Mouse (Mus musculus) thymus, postnatal 14 days (tissue): Measurements from ENCODE around the gene Fads1.
"Not testable (repeated sequence)": the region's sequence is repeated elsewhere in the genome, so short reads cannot be mapped to it uniquely, and the experiment has no call there.

Experiments
- DNase-seq: peaks from one replicate; pipeline ENCODE4 v3.0.0; 2021

Fads1 gene

DNA sequence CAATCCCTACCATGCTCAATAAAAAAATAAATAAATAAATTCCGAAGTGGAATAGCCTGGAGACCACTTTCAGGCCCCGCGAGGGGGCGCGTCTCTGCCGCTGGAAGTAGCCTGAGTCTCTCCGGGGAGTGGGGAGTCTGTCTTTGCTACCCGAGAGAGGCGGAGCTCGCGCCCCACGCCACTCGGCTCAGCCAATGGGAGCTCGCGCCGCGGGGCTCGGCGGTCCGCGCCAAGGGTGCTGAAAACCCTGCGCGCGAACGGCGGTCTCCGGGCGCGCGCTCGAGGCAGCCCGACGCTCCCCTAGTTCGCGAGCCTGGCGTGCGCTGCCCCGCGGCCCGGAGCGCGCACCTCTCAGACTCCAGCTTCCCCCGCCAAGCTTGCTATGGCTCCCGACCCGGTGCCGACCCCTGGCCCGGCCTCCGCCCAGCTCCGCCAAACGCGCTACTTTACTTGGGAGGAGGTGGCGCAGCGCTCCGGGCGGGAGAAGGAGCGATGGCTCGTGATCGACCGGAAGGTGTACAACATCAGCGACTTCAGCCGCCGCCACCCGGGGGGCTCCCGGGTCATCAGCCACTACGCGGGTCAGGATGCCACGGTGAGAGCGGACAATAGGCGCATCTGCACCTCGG is at the start of gene Fads1:
Fads1 (plus strand) TSS at position 219 of the 629 bp plus-strand sequence.
- peak; percentile 94 for DNase-seq

- no peak for DNase-seq
Measured at GRCm38 (mm10) chr19:10134692-10135091, 48.0 kb upstream of the Fads1 start.

DNA sequence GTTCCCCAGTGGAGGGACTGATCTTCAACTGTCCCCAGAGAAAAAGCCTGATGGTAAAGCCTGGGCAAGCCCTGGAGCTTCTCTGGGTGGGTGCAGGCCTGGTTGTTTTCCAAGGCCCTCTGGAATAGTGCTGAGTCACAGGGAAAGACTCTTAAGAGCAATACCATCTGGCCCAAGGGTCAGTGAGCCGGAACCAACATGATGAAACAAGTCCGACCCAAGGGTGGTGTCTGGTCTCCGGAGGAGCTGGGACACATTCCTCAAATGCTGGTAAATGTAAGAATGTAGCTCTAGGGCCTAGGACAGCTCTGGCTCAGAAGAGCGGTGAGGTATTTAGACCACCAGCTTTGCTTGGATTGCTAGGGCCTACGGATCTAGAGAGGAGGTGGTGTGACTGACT is 45.3 kb upstream of the Fads1 start:
- no peak for DNase-seq

- no peak for DNase-seq
Measured at GRCm38 (mm10) chr19:10139736-10140135, 43.0 kb upstream of the Fads1 start.

DNA sequence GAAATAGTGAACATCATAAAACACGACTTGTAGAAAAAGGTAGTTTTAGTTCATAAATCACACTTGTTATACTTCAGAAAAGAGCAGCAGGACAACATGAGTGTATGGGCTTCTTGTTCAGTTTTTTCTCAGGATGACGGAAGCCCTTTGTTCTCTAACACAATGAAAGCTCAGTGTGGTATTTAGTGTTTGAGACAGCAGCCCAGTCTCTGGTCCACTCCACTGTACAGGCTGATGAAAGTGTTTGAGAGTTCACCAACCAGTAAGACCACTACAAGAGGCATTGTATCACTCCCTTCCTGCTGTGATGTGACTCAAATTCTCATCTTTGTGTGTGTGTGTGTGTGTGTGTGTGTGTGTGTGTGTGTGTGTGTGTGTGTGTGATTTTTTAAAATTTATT is 39.0 kb upstream of the Fads1 start:
- no peak for DNase-seq

- DNase-seq, result no peak
Measured at GRCm38 (mm10) chr19:10144464-10144863, 38.2 kb upstream of the Fads1 start.

DNA sequence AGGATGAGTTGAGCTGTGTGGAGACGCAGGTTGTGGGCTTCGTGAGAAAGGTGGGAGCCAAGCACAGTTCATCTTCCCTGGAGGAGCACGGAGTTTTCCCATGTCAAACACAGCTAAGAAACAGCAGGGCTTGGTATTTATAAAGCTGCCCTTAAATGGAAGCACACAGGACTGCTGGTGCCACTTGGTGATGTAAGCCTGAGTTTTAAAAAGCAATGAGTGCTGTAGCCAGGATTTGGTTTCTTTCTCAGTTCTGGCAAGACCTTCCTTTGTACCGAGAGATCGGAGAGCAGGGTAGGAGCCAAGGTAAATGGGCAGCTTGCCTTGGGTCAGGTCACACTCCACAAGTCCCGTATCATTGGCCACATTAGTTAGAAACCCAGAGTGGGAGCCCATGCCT is 34.1 kb upstream of the Fads1 start:
- no peak for DNase-seq

- no peak for DNase-seq
Measured at GRCm38 (mm10) chr19:10149189-10149588, 33.5 kb upstream of the Fads1 start.

- no peak for DNase-seq
Measured at GRCm38 (mm10) chr19:10157725-10158124, 25.0 kb upstream of the Fads1 start.

DNA sequence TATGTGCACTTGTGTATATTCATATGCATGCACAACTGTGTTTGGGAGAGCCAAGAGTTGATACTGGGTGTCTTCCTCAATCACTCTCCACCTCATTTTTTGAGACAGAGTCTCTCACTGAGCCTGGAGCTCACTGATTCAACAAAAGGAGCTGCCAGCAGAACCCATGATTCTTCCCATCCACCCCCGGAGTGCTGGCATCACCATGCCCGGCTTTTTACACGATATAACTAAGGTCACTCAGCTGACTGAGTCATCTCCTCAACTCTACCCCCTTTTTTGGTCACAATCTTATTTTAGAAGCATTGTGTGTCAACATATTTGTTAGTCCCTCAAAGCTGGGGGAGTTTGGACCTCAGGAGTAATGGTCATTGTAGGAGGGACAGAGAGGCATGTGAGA is 18.8 kb upstream of the Fads1 start:
- DNase-seq, result no peak

GRCm38 (mm10) chr19:10165928-10166327 is 16.8 kb upstream of the Fads1 start:
- DNase-seq, result not testable (repeated sequence)

DNA sequence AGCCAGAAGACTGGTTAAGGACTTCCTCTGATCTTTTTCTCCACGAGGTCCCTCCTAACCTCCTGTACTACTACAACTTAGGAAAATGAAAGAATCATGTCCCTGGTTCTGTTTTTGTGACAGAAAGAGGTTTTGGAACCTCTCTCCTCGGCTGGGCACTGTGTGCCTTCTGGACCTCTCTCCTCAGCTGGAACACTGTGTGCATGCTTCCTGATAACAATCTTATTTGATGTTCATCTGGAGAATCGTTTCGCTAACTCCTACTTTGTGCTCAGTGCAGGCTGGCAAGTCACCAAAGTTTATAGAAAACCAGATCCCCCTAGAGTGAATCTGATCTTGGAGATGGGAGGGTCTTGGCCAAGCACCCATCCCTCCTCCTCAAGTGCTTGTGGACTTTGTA is 15.6 kb upstream of the Fads1 start:
- no peak for DNase-seq

DNA sequence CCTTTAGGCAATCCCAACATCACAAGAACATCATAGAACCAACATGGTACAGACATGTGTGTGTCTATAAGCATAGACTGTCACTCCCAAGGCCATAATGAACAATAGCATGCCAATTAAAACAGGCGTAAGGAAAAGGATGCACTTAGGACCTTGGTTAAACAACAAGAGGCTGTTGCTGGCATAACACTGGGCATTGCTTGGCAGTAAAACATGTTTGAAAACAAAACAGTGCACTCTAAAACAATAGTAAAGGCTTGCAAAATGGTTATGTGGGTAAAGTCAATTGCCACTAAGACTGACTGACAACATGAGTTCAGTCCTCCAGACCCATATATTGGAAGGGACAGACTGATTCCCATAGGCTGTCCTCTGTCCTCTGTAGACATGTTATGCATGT is 14.7 kb upstream of the Fads1 start:
- no peak for DNase-seq

DNA sequence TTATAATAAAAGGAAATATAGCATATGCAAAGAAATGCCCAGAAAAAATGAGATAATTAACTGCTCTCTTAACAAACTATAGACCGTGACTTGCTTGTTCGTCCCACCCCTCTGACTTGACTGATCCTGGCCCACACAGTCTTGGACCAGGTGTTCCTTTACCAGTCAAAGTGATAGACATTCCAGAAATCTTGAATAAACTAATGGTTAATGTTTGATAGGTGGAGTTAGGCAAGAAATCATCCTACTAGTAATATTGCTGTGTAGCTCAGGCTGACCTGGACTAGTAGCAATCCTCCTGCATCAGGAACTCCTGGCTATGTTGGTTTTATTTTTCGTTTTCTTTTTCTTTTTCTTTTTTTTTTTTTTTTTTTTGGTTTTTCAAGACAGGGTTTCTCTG is 14.2 kb upstream of the Fads1 start:
- no peak for DNase-seq

DNA sequence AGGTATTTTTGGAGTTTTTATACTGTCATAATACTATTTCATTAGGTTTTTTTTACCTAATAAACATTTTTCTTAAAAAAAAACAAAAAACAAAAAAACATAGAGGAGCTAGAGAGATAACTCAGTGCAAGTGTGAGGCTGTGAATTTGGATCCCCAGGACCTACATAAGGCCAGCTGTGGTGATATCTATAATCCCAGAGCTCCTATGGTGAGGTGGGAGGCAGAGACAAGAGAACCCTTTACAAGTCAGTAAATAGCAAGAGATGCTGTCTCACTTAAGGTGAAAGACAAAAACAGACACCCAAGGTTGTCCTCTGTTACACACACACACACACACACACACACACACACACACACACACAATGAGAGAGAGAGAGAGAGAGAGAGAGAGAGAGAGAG is 13.5 kb upstream of the Fads1 start:
- DNase-seq, result no peak

GRCm38 (mm10) chr19:10169692-10170330 is 12.9 kb upstream of the Fads1 start:
- not testable (repeated sequence) for DNase-seq

DNA sequence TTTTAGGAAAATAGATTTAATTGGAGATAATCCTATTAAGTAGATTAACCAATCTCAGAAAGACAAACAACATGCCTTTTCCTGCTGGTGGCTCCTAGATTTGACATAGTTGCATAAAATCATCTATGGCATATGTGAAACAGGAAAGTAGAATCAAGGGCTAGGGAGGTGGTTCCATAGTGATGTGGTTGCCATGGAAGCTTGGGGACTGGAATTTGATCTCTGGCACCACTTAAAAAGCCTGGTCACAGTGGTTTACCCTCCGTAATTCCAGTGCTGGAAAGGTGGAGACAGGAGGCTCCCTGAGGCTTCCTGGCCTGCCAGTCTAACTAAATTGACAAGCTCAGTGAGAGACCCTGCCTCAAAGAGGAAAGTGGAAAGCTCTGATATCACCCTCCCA is 12.2 kb upstream of the Fads1 start:
- DNase-seq, result no peak

DNA sequence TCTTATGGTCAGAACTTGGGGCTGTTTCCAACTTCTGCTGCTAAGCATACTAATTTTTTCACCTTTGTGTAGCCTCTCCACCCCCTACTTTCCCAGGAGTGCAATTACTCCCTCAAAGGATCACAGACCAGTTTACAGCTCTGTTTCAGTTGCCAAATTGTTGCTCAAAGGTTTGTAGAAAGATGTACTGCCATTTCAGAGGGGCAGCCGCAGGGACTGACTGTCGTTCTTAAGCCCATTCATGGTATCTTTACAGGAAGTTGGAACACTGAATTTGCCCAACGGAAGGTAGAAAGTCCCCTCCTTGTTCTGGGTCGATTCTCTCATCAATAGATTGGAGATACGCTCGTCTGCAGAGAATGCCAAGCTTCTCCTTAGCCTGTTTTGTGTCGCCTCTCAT is 11.3 kb upstream of the Fads1 start:
- no peak for DNase-seq

- DNase-seq, result no peak
Measured at GRCm38 (mm10) chr19:10171846-10172245, 10.8 kb upstream of the Fads1 start.

- DNase-seq, result no peak
Measured at GRCm38 (mm10) chr19:10173116-10173718, 9.5 kb upstream of the Fads1 start.

DNA sequence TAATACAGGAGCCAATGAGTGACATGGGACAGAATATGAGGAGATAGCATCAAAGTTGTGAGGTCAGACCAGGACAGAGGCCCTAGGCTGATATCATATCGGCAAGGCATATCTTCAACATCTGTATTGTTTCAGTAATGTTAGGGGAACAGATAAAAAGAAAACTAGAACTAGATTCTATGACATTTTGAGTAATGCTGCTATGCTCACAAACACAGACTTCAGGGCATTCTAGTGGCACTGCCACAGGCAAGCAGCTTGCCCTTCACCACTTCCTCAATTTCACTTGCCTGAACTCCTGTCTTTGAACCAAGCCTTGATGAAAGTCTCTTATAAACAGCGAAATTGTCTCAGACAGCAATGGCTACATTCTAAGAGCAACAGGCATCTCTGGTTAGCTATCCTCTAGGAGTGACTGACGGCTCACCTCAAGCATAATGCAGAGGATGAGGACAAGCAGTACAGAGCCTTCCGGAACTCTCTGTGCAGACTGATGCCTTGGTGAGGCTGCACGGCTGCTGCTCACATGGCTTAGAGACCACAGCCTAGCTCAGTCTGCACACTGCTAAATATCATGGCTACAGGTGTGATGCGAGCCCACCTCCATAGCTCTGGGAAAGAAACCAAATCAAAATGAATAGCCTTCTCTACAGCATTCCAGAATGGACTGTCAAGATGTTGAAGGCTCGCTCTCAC is 8.7 kb upstream of the Fads1 start:
- no peak for DNase-seq

- no peak for DNase-seq
Measured at GRCm38 (mm10) chr19:10174956-10175355, 7.7 kb upstream of the Fads1 start.

- no peak for DNase-seq
Measured at GRCm38 (mm10) chr19:10176477-10176876, 6.2 kb upstream of the Fads1 start.

DNA sequence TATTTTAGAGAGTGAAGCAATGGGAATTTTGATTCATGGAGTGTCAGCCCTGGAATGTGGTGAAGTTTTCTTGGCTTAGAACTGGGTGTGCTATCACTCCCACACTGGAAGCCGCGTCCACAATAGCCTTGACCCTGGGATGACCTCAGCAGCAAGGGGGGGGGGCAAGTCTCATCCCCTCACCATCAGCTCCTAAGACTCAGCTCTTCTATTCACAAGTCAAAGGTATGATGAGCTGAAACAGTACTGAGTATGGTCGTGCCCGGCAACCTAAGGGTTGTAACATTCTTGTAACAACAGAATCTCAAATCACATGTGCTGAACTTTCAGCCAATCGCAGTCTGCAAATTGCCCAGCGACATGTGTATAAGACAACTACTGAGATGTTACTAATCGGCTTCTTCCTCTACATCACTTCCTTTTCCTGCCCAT is 5.7 kb upstream of the Fads1 start:
- no peak for DNase-seq
